In the genomic region with DNA sequence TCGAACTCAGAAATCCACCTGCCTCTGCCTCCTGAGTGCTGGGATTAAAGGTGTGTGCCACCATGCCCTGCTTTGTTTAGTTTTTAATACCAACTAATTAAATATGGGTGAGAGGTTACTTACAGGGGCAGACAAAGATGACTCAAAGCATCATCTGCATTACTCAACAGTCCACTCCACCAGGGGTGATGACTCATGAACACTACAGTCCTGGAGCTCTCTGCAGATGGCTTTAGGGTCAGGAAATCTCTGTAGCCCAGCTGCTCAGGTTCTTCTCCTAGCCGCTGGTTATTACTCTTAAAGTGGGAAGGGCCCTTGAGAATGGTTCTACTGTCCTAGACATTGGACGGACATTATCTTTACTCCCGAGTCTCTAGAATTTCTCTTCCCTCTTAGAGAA, we compare ENCODE assay signal across 18 mouse cellular contexts. TPM values are rescaled to one million over a fixed set of nuclear protein-coding genes. Genes with fewer than 3 reads are reported as not detected.
"Had no signal": no experiment of that assay in that cellular context is flagged by ENCODE, and none has a peak within 500 bp of the region (broad histone marks: within the 10 kb centered on the region; RNA-seq: fewer than 3 reads in every experiment).

No protein-coding gene starts in this region.

- ATAC-seq: liver, postnatal 0 days; lung, postnatal 0 days; midbrain, embryonic 15.5 days had no signal

- DNase-seq: kidney, postnatal 10 days; kidney, postnatal 36 days; layer of hippocampus, postnatal 36 days; liver, postnatal 0 days; lung, embryonic 14.5 days; right cerebral cortex, postnatal 14 days; right cerebral cortex, postnatal 4 days; thymus, postnatal 36 days had no signal

- H3K4me3 ChIP-seq: kidney, embryonic 15.5 days; left cerebral cortex, adult 2 months; midbrain, embryonic 12.5 days; midbrain, embryonic 15.5 days; neural tube, embryonic 13.5 days had no signal

- H3K9ac ChIP-seq: kidney, embryonic 15.5 days; liver, embryonic 14.5 days; liver, postnatal 0 days; lung, embryonic 14.5 days; midbrain, embryonic 12.5 days; midbrain, embryonic 15.5 days; neural tube, embryonic 13.5 days had no signal

- H3K4me1 ChIP-seq: kidney, embryonic 15.5 days; midbrain, embryonic 12.5 days; midbrain, embryonic 15.5 days; neural tube, embryonic 13.5 days had no signal

- H3K27ac ChIP-seq: kidney, embryonic 15.5 days; left cerebral cortex, adult 2 months; liver, embryonic 14.5 days; macrophage; midbrain, embryonic 12.5 days; midbrain, embryonic 15.5 days; neural tube, embryonic 13.5 days had no signal

- H3K4me2 ChIP-seq: kidney, embryonic 15.5 days; liver, embryonic 11.5 days; lung, embryonic 14.5 days; midbrain, embryonic 12.5 days; midbrain, embryonic 15.5 days; neural tube, embryonic 13.5 days had no signal

- H3K27me3 ChIP-seq: kidney, embryonic 15.5 days; midbrain, embryonic 12.5 days; midbrain, embryonic 15.5 days; neural tube, embryonic 13.5 days had no signal

- H3K9me3 ChIP-seq: kidney, embryonic 15.5 days; midbrain, embryonic 12.5 days; midbrain, embryonic 15.5 days; neural tube, embryonic 13.5 days had no signal

- H3K36me3 ChIP-seq: kidney, embryonic 15.5 days; midbrain, embryonic 12.5 days; midbrain, embryonic 15.5 days; neural tube, embryonic 13.5 days had no signal

RNA-seq across cellular contexts. Expression of a gene that starts 18.9 kb away (rescaled TPM):
- total RNA-seq: megakaryocyte, adult 5-6 weeks had no signal
